Mouse (Mus musculus) lung, adult 2 months (tissue): ENCODE results near the gene Rab5if.

ENCODE experiments used
- CTCF ChIP-seq: fragments of 200-500 bp; IDR thresholded peaks from 2 replicates; pipeline ENCODE4 v1.5.1; 2011; ENCODE audit warnings: mild to moderate bottlenecking, low read length, control low read depth; ENCODE audit not compliant: insufficient read depth
- POLR2A ChIP-seq: fragments of 200-500 bp; IDR thresholded peaks from 2 replicates; pipeline ENCODE4 v1.6.1; 2011; ENCODE audit warnings: low read depth, mild to moderate bottlenecking, control low read depth, low read length, borderline replicate concordance; ENCODE audit errors: extremely low read depth

DNA sequence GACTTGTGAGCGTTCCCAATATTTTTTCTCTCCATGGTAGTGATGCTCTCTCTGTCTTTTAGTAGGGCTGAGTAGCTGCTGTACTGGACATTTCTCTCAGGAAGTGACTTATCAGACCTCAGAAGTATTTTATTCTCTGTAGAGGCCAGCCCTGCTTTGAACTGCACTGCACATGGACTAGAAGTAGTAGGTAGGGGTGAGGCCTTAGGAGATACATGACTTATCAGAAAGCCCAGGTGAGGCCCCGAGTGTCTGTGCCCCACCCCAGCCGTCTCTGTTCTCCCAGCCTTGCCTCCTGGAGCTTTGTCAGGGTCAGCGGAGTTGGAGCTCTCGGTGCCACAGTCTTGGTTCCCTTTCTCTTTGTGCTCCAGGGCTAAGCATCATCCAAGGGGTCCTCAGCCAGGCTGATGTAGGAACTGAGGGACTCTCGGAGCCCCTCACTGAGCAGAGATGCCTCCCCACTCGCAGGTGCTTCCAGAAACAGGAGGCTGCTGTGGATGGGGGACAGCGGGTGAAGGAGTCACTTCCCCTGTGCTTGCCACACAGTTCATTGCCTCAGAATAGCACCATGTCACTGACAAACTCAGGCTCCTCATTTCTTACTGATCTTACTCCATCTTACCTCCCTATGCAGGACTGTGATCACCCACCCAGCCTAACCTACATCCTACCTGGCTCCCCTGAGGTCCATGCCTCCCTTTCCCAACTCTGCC, 11.3 kb downstream of the Rab5if start:
- TF ChIP-seq CTCF (no peak), POLR2A (no peak)
